Mouse (Mus musculus): ENCODE data around the gene Pknox1.

- TF ChIP-seq CTCF (IDR thresholded peaks at IDR 0.05; ENCODE audit: extremely low read depth, insufficient read depth, low read length) (no peak), POLR2A (IDR thresholded peaks at IDR 0.05; ENCODE audit: extremely low read depth, insufficient read depth, low read length) (0 out of 2 replicates have a peak, but pooled peaks have one; percentile 19)
These were observed 865 bp downstream of the Pknox1 start for GRCm38 (mm10) chr17:31565141-31566056.

Measured in cortical plate, adult 2 months (tissue).